Mouse (Mus musculus) stomach, embryonic 15.5 days (tissue): ENCODE data around the gene Nfe2l1. TPM values are rescaled to one million over a fixed set of nuclear protein-coding genes. Genes with fewer than 3 reads are reported as not detected.
A peak's percentile ranks its signal among the peaks of the same experiment; 100 is the strongest.

Experiments used
- ATAC-seq: fragments of 200-750 bp; cut with Nextera tagmentation; 2 replicates; pipeline ENCODE4 v1.8.0; 2017; ENCODE audit warnings: low read depth, moderate number of reproducible peaks, moderate TSS enrichment; ENCODE audit not compliant: insufficient read depth, low FRiP score
- H3K27ac ChIP-seq: fragments of 300-500 bp; sonication (generic); 2 replicates; pipeline ENCODE4 v1.5.1; 2015; ENCODE audit warnings: mild to moderate bottlenecking, inconsistent platforms
- H3K27me3 ChIP-seq: fragments of 300-500 bp; sonication (generic); replicated peaks from 2 replicates; pipeline ENCODE4 v1.6.1; 2015; ENCODE audit warnings: inconsistent platforms
- H3K36me3 ChIP-seq: fragments of 300-500 bp; sonication (generic); 2 replicates; pipeline ENCODE4 v1.6.1; 2015; ENCODE audit warnings: inconsistent platforms
- H3K4me1 ChIP-seq: fragments of 300-500 bp; sonication (generic); 2 replicates; pipeline ENCODE4 v1.6.1; 2015; ENCODE audit warnings: inconsistent platforms
- H3K4me2 ChIP-seq: fragments of 300-500 bp; sonication (generic); 2 replicates; pipeline ENCODE4 v1.6.1; 2015; ENCODE audit warnings: mild to moderate bottlenecking, inconsistent platforms
- H3K4me3 ChIP-seq: fragments of 300-500 bp; sonication (generic); replicated peaks from 2 replicates; pipeline ENCODE4 v1.5.1; 2015; ENCODE audit warnings: inconsistent platforms
- H3K9ac ChIP-seq: fragments of 300-500 bp; sonication (generic); 2 replicates; pipeline ENCODE4 v1.6.1; 2015; ENCODE audit warnings: inconsistent platforms
- H3K9me3 ChIP-seq: fragments of 300-500 bp; sonication (generic); 2 replicates; pipeline ENCODE4 v1.6.1; 2016; ENCODE audit warnings: inconsistent platforms
- WGBS: fragments of 180-500 bp; shearing (Covaris S2); methylation state at CpG from one replicate; pipeline ENCODE4 v1.1.7; 2015; 5-methylcytosine and 5-hydroxymethylcytosine counted together
- polyA plus RNA-seq: library from polyadenylated mRNA; unstranded; fragments of >200 nt; fragmentation: Nextera tagmentation; extraction: Ambion mirVana; gene quantifications from 2 replicates; pipeline ENCODE4 v1.2.1, GENCODE M21; 2015

Nfe2l1 gene
- polyA plus RNA-seq, 1 experiment from 2014 or later: 52.6 TPM

- no peaks in the 10 kb centered on the region for H3K9me3 ChIP-seq
- 0 out of 2 replicates have a peak, but pooled peaks cover 13% of the 10 kb centered on the region for H3K36me3 ChIP-seq
- H3K4me2 ChIP-seq: peak overlapping the region; percentile 71
- peak overlapping the region; percentile 98 for H3K27ac ChIP-seq
- WGBS: 9% methylated on average over 10 of the region's 10 CpGs
- H3K27me3 ChIP-seq: no peaks in the 10 kb centered on the region
- peaks cover 47% of the 10 kb centered on the region for H3K4me1 ChIP-seq
- peak overlapping the region; percentile 85 for H3K9ac ChIP-seq
- H3K4me3 ChIP-seq: peak overlapping the region; percentile 77
- no peak for ATAC-seq
These were observed 887 bp downstream of the Nfe2l1 start for GRCm38 (mm10) chr11:96828881-96829280.

DNA sequence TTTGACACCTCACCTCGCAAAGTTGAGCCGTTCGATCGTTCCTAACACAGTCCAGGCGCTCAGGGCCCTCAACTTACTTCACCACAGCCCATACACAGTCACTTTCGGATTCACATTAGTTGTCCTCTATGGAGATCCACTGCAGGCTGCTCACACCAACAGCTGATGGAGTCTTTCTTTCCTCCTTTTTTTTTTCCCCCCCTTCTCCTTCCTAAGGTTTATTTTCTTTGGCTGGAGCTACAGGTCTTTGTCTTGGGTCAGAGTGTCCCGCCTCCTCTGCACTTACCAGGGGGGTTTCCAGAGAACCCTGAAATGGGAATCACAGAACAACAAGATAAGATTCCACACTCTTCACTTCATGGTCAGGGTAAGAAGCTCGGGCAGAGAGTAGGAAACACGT lies 1.9 kb downstream of the Nfe2l1 start:
- 71% methylated on average over 9 of the region's 9 CpGs for WGBS
- no peak for ATAC-seq
- no peaks in the 10 kb centered on the region for H3K27me3 ChIP-seq
- H3K36me3 ChIP-seq: 0 out of 2 replicates have a peak, but pooled peaks cover 13% of the 10 kb centered on the region
- peaks cover 57% of the 10 kb centered on the region for H3K4me1 ChIP-seq
- H3K9ac ChIP-seq: no peak overlapping the region
- peak overlapping the region; percentile 21; the same call in 1 of the 2 replicates for H3K27ac ChIP-seq
- no peak overlapping the region; the same call in 1 of the 2 replicates for H3K4me3 ChIP-seq
- H3K4me2 ChIP-seq: peak overlapping the region; percentile 41
- H3K9me3 ChIP-seq: no peaks in the 10 kb centered on the region

- Histone ChIP-seq H3K9me3 (no peaks in the 10 kb centered on the region), H3K27me3 (no peaks in the 10 kb centered on the region), H3K4me2 (peak overlapping the region; percentile 41), H3K9ac (no peak overlapping the region), H3K27ac (peak overlapping the region; percentile 26; the same call in 1 of the 2 replicates), H3K4me3 (no peak overlapping the region; the same call in 1 of the 2 replicates), H3K4me1 (peaks cover 61% of the 10 kb centered on the region), H3K36me3 (0 out of 2 replicates have a peak, but pooled peaks cover 13% of the 10 kb centered on the region)
- no peak for ATAC-seq
- WGBS: 75% methylated on average over 12 of the region's 12 CpGs
These were observed 2.6 kb downstream of the Nfe2l1 start for GRCm38 (mm10) chr11:96827062-96827581.

- Histone ChIP-seq H3K4me2 (peak overlapping the region; percentile 41), H3K27me3 (no peaks in the 10 kb centered on the region), H3K4me1 (peaks cover 61% of the 10 kb centered on the region), H3K27ac (peak overlapping the region; percentile 44), H3K36me3 (peaks cover 19% of the 10 kb centered on the region), H3K9me3 (no peaks in the 10 kb centered on the region), H3K9ac (no peak overlapping the region), H3K4me3 (no peak overlapping the region; the same call in 1 of the 2 replicates)
- ATAC-seq: no peak
- WGBS: 52% methylated on average over 2 of the region's 2 CpGs
These were observed 3.3 kb downstream of the Nfe2l1 start for GRCm38 (mm10) chr11:96826481-96826880.

GRCm38 (mm10) chr11:96824783-96825495 lies 4.8 kb downstream of the Nfe2l1 start:
- H3K4me3 ChIP-seq: peak overlapping the region; percentile 47

DNA sequence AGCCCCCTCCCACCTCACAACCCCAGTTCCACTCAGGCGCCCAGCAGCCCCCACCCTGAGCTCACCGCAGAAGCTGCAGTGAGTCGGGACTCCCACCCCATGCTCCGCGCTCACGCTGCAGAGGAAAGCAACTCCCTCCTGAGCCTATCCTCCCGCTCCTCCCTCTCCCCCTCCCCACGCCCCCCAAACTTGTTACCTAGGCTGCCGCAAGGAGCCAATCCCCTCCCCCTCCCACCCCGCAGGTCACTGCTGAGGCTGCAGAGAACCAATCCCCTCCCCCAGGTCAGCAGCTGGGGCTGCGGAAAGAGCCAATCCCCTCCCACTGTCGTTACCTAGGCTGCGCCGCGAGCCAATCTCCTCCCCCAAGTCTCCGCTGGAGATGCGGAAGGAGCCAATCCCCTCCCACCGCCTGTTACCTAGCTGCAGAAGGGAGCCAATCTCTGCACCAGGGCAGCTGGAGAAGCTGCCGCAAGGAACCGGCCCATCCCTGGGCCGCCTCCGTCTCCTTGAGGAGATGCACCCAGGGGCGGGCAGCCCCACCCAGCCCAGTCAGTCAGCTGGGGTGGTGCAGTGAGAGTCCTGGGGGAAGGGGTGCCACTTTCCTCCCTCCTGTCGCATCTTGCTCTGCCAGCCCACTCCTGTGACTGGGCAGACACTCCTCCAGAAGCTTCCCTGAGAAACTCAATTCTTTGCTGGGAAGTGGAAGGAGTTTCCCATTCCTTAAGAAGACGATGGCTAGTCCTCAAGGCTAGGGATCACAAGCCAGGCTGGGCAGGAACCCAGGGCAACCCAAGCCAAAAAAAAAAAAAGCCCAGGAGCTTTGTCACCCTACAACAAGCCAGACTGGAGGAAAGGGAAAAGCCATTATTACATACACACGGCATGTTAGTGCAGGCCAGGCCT lies 5.6 kb downstream of the Nfe2l1 start:
- peak; percentile 88 for ATAC-seq
- H3K4me2 ChIP-seq: peak overlapping the region; percentile 95
- WGBS: under 1% methylated on average over 23 of the region's 26 CpGs
- no peaks in the 10 kb centered on the region for H3K9me3 ChIP-seq
- H3K4me3 ChIP-seq: peak overlapping the region; percentile 47
- H3K9ac ChIP-seq: peak overlapping the region; percentile 25; the same call in 1 of the 2 replicates
- no peaks in the 10 kb centered on the region for H3K27me3 ChIP-seq
- peaks cover 41% of the 10 kb centered on the region for H3K36me3 ChIP-seq
- peak overlapping the region; percentile 84 for H3K27ac ChIP-seq
- H3K4me1 ChIP-seq: peaks cover 61% of the 10 kb centered on the region

More at GRCm38 (mm10) chr11:96824783-96825495, 4.8 kb downstream of the Nfe2l1 start:
- WGBS: 38% methylated on average over 7 of the region's 7 CpGs
- ATAC-seq: no peak
- Histone ChIP-seq H3K27me3 (no peaks in the 10 kb centered on the region), H3K4me2 (peak overlapping the region; percentile 95), H3K9ac (no peak overlapping the region), H3K4me1 (peaks cover 61% of the 10 kb centered on the region), H3K27ac (peak overlapping the region; percentile 84), H3K9me3 (no peaks in the 10 kb centered on the region), H3K36me3 (peaks cover 34% of the 10 kb centered on the region)

DNA sequence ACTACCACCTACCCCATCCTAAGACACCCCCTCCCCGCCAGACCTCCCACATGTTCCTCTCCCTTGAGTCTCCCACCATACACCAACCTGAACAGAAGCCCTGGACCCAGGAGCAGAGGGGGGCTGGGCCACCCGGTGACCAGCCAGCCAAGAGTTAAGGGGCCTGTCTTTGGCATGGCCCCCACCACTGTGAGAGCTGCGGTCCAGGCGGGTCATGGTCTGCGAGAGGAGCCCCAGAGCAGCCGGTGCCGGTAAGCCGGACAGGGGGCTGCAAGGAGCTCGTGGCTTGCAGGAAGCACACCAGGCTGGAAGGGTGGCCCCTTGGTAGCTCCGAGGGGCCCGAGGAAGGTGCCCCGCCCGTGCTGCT lies 6.3 kb downstream of the Nfe2l1 start:
- ATAC-seq: peak; percentile 4; the same call in 1 of the 2 replicates
- Histone ChIP-seq H3K36me3 (peaks cover 48% of the 10 kb centered on the region), H3K27me3 (no peaks in the 10 kb centered on the region), H3K4me3 (peak overlapping the region; percentile 47), H3K4me1 (peaks cover 57% of the 10 kb centered on the region), H3K27ac (peak overlapping the region; percentile 84), H3K9me3 (no peaks in the 10 kb centered on the region), H3K9ac (peak overlapping the region; percentile 25), H3K4me2 (peak overlapping the region; percentile 95)
- WGBS: 9% methylated on average over 13 of the region's 13 CpGs

DNA sequence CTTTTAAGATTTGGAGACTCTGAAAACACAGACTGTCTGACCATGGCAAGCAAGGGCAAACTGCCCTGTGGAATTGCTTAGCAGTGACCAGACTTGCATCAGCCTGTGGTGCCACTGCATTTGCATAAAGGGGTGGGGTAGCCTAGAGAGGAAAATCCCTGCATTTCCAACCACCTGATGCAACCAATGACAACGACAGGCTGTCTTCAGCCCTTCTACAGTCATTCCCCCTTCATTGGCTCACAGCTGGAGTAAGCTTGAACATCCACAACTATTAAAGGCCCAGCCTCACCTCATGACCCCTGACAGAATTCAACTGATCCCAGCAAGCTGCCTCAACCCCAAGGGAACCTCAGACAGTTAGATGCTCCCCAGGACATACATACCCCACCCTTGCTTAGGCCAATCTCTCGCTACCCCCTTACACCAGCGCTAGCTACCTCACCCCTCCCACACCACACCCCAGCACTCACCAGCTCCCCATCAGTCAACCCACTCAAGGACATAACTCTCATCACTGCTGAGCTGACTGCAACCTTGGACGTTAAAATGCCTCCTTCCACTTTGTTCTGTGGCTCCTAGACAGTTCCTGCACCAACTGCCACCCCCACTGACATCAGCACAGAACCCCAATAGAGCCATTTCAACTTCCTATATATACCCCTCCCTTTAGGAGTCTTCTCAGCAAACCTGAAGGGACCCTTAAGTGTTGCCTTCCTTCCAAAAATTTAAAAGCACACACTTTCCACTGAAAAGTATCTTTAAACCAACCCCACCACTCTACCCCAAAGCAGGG lies 6.9 kb downstream of the Nfe2l1 start:
- peaks cover 53% of the 10 kb centered on the region for H3K36me3 ChIP-seq
- H3K4me3 ChIP-seq: peak overlapping the region; percentile 47
- peak overlapping the region; percentile 84; the same call in 1 of the 2 replicates for H3K27ac ChIP-seq
- H3K9ac ChIP-seq: no peak overlapping the region
- no peaks in the 10 kb centered on the region for H3K9me3 ChIP-seq
- H3K4me1 ChIP-seq: peaks cover 52% of the 10 kb centered on the region
- no peak for ATAC-seq
- peak overlapping the region; percentile 95 for H3K4me2 ChIP-seq
- no peaks in the 10 kb centered on the region for H3K27me3 ChIP-seq
- 34% methylated on average over 4 of the region's 4 CpGs for WGBS

DNA sequence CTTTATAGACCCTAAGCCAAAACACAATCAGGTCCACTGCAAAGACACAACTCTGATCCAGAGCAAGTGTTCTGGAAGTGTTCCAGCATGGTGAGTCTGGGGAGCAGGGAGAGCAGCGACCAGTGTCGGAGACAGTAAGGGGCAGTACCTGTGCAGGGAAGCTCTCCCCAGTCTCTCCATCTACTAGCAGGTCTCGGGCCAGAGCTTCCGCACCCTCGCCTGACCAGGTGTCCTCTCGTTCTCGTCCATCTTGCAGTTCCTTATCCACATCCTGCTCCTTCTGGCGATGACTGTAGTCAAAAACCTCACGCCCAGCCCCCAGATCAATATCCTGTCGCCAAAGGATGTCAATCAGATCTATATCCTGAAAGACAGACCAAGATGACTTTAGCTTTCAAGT lies 7.8 kb downstream of the Nfe2l1 start:
- 85% methylated on average over 10 of the region's 10 CpGs for WGBS
- Histone ChIP-seq H3K27ac (no peak overlapping the region), H3K9me3 (no peaks in the 10 kb centered on the region), H3K36me3 (peaks cover 52% of the 10 kb centered on the region), H3K27me3 (no peaks in the 10 kb centered on the region), H3K4me3 (no peak overlapping the region), H3K4me1 (peaks cover 42% of the 10 kb centered on the region), H3K9ac (no peak overlapping the region), H3K4me2 (no peak overlapping the region)
- no peak for ATAC-seq

DNA sequence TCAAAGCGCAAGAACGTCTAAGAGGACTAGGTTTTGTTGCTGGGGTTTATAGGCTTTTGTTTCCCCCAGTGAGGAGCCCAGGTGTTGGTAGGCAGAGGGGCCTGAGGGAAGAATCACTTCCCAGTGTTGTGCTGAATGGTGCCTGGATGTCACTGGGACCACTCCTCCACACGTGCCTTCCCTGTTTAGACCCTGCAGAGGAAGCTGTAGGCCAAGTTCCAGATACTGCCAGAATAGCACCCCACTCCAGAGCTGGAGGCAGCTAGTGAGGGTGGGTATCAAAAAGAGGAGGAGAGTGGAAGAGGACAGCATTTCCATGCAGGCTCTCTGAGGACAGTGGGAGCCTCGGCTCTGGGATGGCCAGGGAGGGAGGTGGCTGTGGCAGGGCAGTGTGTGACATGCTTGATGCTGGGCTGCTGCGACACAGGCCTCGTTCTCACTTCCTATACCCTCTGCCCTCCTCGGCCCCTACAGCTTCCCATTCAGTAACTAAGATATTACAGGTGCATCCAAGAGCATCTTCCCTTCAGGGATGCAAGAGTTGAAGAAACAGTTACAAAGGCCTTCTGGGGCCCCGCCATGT lies 11.5 kb downstream of the Nfe2l1 start:
- WGBS: 82% methylated on average over 8 of the region's 8 CpGs
- Histone ChIP-seq H3K36me3 (peaks cover 51% of the 10 kb centered on the region), H3K4me1 (peaks cover 7% of the 10 kb centered on the region), H3K4me2 (no peak overlapping the region), H3K27me3 (no peaks in the 10 kb centered on the region), H3K9ac (no peak overlapping the region), H3K27ac (no peak overlapping the region), H3K9me3 (no peaks in the 10 kb centered on the region), H3K4me3 (no peak overlapping the region)
- no peak for ATAC-seq

GRCm38 (mm10) chr11:96816979-96817378 lies 12.8 kb downstream of the Nfe2l1 start:
- no peak overlapping the region for H3K4me2 ChIP-seq
- no peak overlapping the region for H3K4me3 ChIP-seq
- no peaks in the 10 kb centered on the region for H3K9me3 ChIP-seq
- no peak overlapping the region for H3K27ac ChIP-seq
- no peaks in the 10 kb centered on the region for H3K27me3 ChIP-seq
- peaks cover 51% of the 10 kb centered on the region for H3K36me3 ChIP-seq
- WGBS: 84% methylated on average over 5 of the region's 5 CpGs
- H3K4me1 ChIP-seq: no peaks in the 10 kb centered on the region
- ATAC-seq: no peak
- H3K9ac ChIP-seq: no peak overlapping the region
